Mouse (Mus musculus) heart, postnatal 0 days (tissue): Measurements from ENCODE around the gene Gm21897. TPM values are rescaled to one million over a fixed set of nuclear protein-coding genes. Genes with fewer than 3 reads are reported as not detected.
"Not testable (repeated sequence)": the region's sequence is repeated elsewhere in the genome, so short reads cannot be mapped to it uniquely, and the experiment has no call there.

ENCODE experiments used
- ATAC-seq: fragments of 200-750 bp; cut with Nextera tagmentation; 2 replicates; pipeline ENCODE4 v1.8.0; 2017; ENCODE audit warnings: low read depth, moderate number of reproducible peaks, moderate library complexity; ENCODE audit not compliant: insufficient read depth
- DNase-seq: peaks from one replicate; pipeline ENCODE4 v3.0.0-alpha.2; 2016; ENCODE audit warnings: low spot score
- H3K27ac ChIP-seq: fragments of 300-500 bp; sonication (generic); 2 replicates; pipeline ENCODE4 v1.5.1; 2014; ENCODE audit warnings: low read depth, mild to moderate bottlenecking
- H3K27me3 ChIP-seq: fragments of 300-500 bp; sonication (generic); 2 replicates; pipeline ENCODE4 v1.6.1; 2014; ENCODE audit warnings: low read length, mixed read lengths; ENCODE audit not compliant: control insufficient read depth, insufficient read depth
- H3K36me3 ChIP-seq: fragments of 300-500 bp; sonication (generic); replicated peaks from 2 replicates; pipeline ENCODE4 v1.6.1; 2014; ENCODE audit warnings: low read length, mixed read lengths; ENCODE audit not compliant: control insufficient read depth, insufficient read depth
- H3K4me1 ChIP-seq: fragments of 300-500 bp; sonication (generic); 2 replicates; pipeline ENCODE4 v1.6.1; 2014; ENCODE audit warnings: antibody characterized with exemption; ENCODE audit not compliant: control insufficient read depth, insufficient read depth
- H3K4me2 ChIP-seq: fragments of 300-500 bp; sonication (generic); 2 replicates; pipeline ENCODE4 v1.6.1; 2014; ENCODE audit warnings: low read depth, mild to moderate bottlenecking, low read length, moderate library complexity
- H3K4me3 ChIP-seq: fragments of 300-500 bp; sonication (generic); 2 replicates; pipeline ENCODE4 v1.5.1; 2014; ENCODE audit warnings: low read depth, low read length
- H3K9ac ChIP-seq: fragments of 300-500 bp; sonication (generic); replicated peaks from 2 replicates; pipeline ENCODE4 v1.6.1; 2014; ENCODE audit warnings: low read depth, low read length, mixed read lengths
- H3K9me3 ChIP-seq: fragments of 300-500 bp; sonication (generic); replicated peaks from 2 replicates; pipeline ENCODE4 v1.6.1; 2016; ENCODE audit warnings: low read length; ENCODE audit not compliant: control insufficient read depth
- CTCF ChIP-seq: IDR thresholded peaks from 2 replicates; pipeline ENCODE4 v1.5.1; 2016; ENCODE audit warnings: antibody characterized with exemption, control low read depth, low read depth
- EP300 ChIP-seq: IDR thresholded peaks from 2 replicates; pipeline ENCODE4 v1.6.1; 2016; ENCODE audit warnings: antibody characterized with exemption, low read depth
- WGBS: fragments of 180-500 bp; shearing (Covaris S2); extraction: QIAGEN DNeasy Blood & Tissue Kit; methylation state at CpG from one replicate; pipeline ENCODE4 v1.1.7; 2014; 5-methylcytosine and 5-hydroxymethylcytosine counted together
- polyA plus RNA-seq: library from polyadenylated mRNA; unstranded; fragments of >200 nt; fragmentation: Nextera tagmentation; extraction: Ambion mirVana; gene quantifications from 2 replicates; pipeline ENCODE4 v1.2.1, GENCODE M21; 2015
- total RNA-seq: library from RNA; depleted of rRNA; stranded (reverse); fragments of >200 nt; gene quantifications from 2 replicates; pipeline ENCODE4 v1.2.3, GENCODE M21; 2014; ENCODE audit warnings: low replicate concordance; rRNA removed

The Gm21897 gene
- not detected in 2 replicates for total RNA-seq
- polyA plus RNA-seq: not detected in 2 replicates

- H3K9me3 ChIP-seq, H3K27me3 ChIP-seq, H3K4me2 ChIP-seq, DNase-seq, ATAC-seq, H3K36me3 ChIP-seq, H3K27ac ChIP-seq, H3K4me3 ChIP-seq, H3K4me1 ChIP-seq, H3K9ac ChIP-seq: not testable (repeated sequence)
- WGBS: no CpG with 5 or more reads among the region's 4 CpGs
Measured at GRCm38 (mm10) chr16:15317158-15317557, at the start of gene Gm21897. Gene Gm21897, plus strand, starts transcription at chr16:15317458.

DNA sequence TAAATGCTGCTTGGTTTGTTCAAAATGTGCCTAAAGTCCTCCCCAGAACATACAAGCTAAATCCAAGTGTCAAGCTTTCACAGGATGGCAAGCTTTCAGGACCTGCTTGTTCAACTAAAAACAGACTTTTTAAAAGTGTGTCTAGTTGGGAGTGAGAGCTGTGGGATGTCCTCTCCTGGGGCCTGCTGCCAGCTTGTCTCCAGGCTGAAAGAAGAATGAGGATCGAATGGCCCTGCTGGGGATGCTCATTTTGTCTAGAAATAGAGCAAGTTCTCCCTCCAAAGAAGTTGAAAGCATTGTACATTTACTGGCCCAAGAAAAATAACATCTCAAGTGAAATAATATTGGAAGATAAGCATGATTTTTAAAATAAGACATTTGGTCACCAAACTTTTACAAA lies 45.0 kb upstream of the Gm21897 start:
- no peaks in the 10 kb centered on the region for H3K9me3 ChIP-seq
- WGBS: 26% methylated on average over 1 of the region's 1 CpGs
- no peak overlapping the region for H3K4me2 ChIP-seq
- no peak overlapping the region for H3K27ac ChIP-seq
- no peaks in the 10 kb centered on the region for H3K27me3 ChIP-seq
- TF ChIP-seq EP300 (no peak), CTCF (no peak)
- no peaks in the 10 kb centered on the region for H3K36me3 ChIP-seq
- H3K4me1 ChIP-seq: no peaks in the 10 kb centered on the region
- no peak overlapping the region for H3K9ac ChIP-seq
- no peak overlapping the region for H3K4me3 ChIP-seq
- no peak for DNase-seq
- ATAC-seq: no peak

GRCm38 (mm10) chr16:15277461-15277860 lies 39.8 kb upstream of the Gm21897 start:
- ATAC-seq (no peak), DNase-seq (no peak)
- Histone ChIP-seq H3K36me3 (no peaks in the 10 kb centered on the region), H3K4me3 (no peak overlapping the region), H3K4me2 (no peak overlapping the region), H3K4me1 (no peaks in the 10 kb centered on the region), H3K27me3 (no peaks in the 10 kb centered on the region), H3K9me3 (no peaks in the 10 kb centered on the region), H3K9ac (no peak overlapping the region), H3K27ac (no peak overlapping the region)
- TF ChIP-seq EP300 (no peak), CTCF (no peak)

- 56% methylated on average over 3 of the region's 3 CpGs for WGBS
- no peak overlapping the region for H3K4me3 ChIP-seq
- TF ChIP-seq CTCF (no peak), EP300 (no peak)
- no peak overlapping the region for H3K9ac ChIP-seq
- no peaks in the 10 kb centered on the region for H3K9me3 ChIP-seq
- DNase-seq (no peak), ATAC-seq (no peak)
- no peaks in the 10 kb centered on the region for H3K4me1 ChIP-seq
- H3K4me2 ChIP-seq: no peak overlapping the region
- H3K36me3 ChIP-seq: no peaks in the 10 kb centered on the region
- no peaks in the 10 kb centered on the region for H3K27me3 ChIP-seq
- H3K27ac ChIP-seq: no peak overlapping the region
Measured at GRCm38 (mm10) chr16:15293041-15293440, 24.2 kb upstream of the Gm21897 start.

GRCm38 (mm10) chr16:15294289-15294688 lies 23.0 kb upstream of the Gm21897 start:
- Histone ChIP-seq H3K9ac (no peak overlapping the region), H3K27me3 (no peaks in the 10 kb centered on the region), H3K4me3 (no peak overlapping the region), H3K9me3 (no peaks in the 10 kb centered on the region), H3K27ac (no peak overlapping the region), H3K4me1 (no peaks in the 10 kb centered on the region), H3K4me2 (no peak overlapping the region), H3K36me3 (no peaks in the 10 kb centered on the region)
- TF ChIP-seq CTCF (no peak), EP300 (no peak)
- ATAC-seq (no peak), DNase-seq (no peak)
- 56% methylated on average over 1 of the region's 1 CpGs for WGBS

- WGBS: 58% methylated on average over 8 of the region's 8 CpGs
- no peaks in the 10 kb centered on the region for H3K36me3 ChIP-seq
- ATAC-seq: no peak
- no peak overlapping the region for H3K4me3 ChIP-seq
- H3K4me1 ChIP-seq: no peaks in the 10 kb centered on the region
- TF ChIP-seq EP300 (no peak), CTCF (peak; percentile 36)
- H3K4me2 ChIP-seq: no peak overlapping the region
- H3K27ac ChIP-seq: no peak overlapping the region
- no peaks in the 10 kb centered on the region for H3K27me3 ChIP-seq
- H3K9me3 ChIP-seq: no peaks in the 10 kb centered on the region
- H3K9ac ChIP-seq: no peak overlapping the region
- DNase-seq: no peak
Measured at GRCm38 (mm10) chr16:15294911-15295659, 22.2 kb upstream of the Gm21897 start.
